Mouse (Mus musculus): ENCODE data around the gene Dcun1d1. TPM values are rescaled to one million over a fixed set of nuclear protein-coding genes. Genes with fewer than 3 reads are reported as not detected.

The Dcun1d1 gene
- polyA plus RNA-seq, 1 experiment from 2014 or later: 105 TPM

- no peak for ATAC-seq (ENCODE audit: low FRiP score)
Observed at GRCm38 (mm10) chr3:35940047-35940446, 2.8 kb upstream of the Dcun1d1 start.

GRCm38 (mm10) chr3:35933405-35933777, 3.9 kb downstream of the Dcun1d1 start:
- peak overlapping the region; percentile 98 for H3K9ac ChIP-seq (ENCODE audit: low read length)
- no peak overlapping the region for H3K27ac ChIP-seq (ENCODE audit: low read depth, low read length)
- DNase-seq (ENCODE audit: low spot score, missing footprints): peak; percentile 94
- H3K4me1 ChIP-seq (ENCODE audit: control insufficient read depth, insufficient read depth, low read length): peaks cover 7% of the 10 kb centered on the region; the same call in 1 of the 2 replicates
- no peaks in the 10 kb centered on the region for H3K36me3 ChIP-seq (ENCODE audit: control insufficient read depth, insufficient read depth, low read length)
- peak; percentile 53; the same call in 1 of the 2 replicates for ATAC-seq (ENCODE audit: low FRiP score)
- peak overlapping the region; percentile 72 for H3K4me2 ChIP-seq
- no peaks in the 10 kb centered on the region for H3K9me3 ChIP-seq (ENCODE audit: control insufficient read depth, low read length)
- 3% methylated on average over 14 of the region's 14 CpGs for WGBS
- peak overlapping the region; percentile 97 for H3K4me3 ChIP-seq (ENCODE audit: low read depth, low read length)
- no peaks in the 10 kb centered on the region for H3K27me3 ChIP-seq (ENCODE audit: control insufficient read depth, insufficient read depth, low read length)

More at GRCm38 (mm10) chr3:35940047-35940446, 2.8 kb upstream of the Dcun1d1 start:
- Histone ChIP-seq H3K9me3 (ENCODE audit: control insufficient read depth, low read length) (no peaks in the 10 kb centered on the region), H3K27me3 (ENCODE audit: control insufficient read depth, insufficient read depth, low read length) (no peaks in the 10 kb centered on the region), H3K4me2 (no peak overlapping the region), H3K9ac (ENCODE audit: low read length) (no peak overlapping the region), H3K27ac (ENCODE audit: low read depth, low read length) (no peak overlapping the region), H3K36me3 (ENCODE audit: control insufficient read depth, insufficient read depth, low read length) (no peaks in the 10 kb centered on the region), H3K4me3 (ENCODE audit: low read depth, low read length) (no peak overlapping the region), H3K4me1 (ENCODE audit: control insufficient read depth, insufficient read depth, low read length) (no peaks in the 10 kb centered on the region)
- no peak for DNase-seq (ENCODE audit: low spot score, missing footprints)
- 45% methylated on average over 2 of the region's 2 CpGs for WGBS

GRCm38 (mm10) chr3:35932735-35933404, 4.4 kb downstream of the Dcun1d1 start:
- peak overlapping the region; percentile 98 for H3K9ac ChIP-seq (ENCODE audit: low read length)
- H3K4me2 ChIP-seq: peak overlapping the region; percentile 72
- 1% methylated on average over 59 of the region's 73 CpGs for WGBS

GRCm38 (mm10) chr3:35931896-35932727, 5.1 kb downstream of the Dcun1d1 start:
- DNase-seq (ENCODE audit: low spot score, missing footprints) (peak; percentile 95), ATAC-seq (ENCODE audit: low FRiP score) (peak; percentile 80)
- Histone ChIP-seq H3K36me3 (ENCODE audit: control insufficient read depth, insufficient read depth, low read length) (no peaks in the 10 kb centered on the region), H3K4me2 (peak overlapping the region; percentile 72), H3K27ac (ENCODE audit: low read depth, low read length) (peak overlapping the region; percentile 80), H3K4me3 (ENCODE audit: low read depth, low read length) (peak overlapping the region; percentile 97), H3K27me3 (ENCODE audit: control insufficient read depth, insufficient read depth, low read length) (no peaks in the 10 kb centered on the region), H3K9me3 (ENCODE audit: control insufficient read depth, low read length) (no peaks in the 10 kb centered on the region), H3K4me1 (ENCODE audit: control insufficient read depth, insufficient read depth, low read length) (peaks cover 7% of the 10 kb centered on the region; the same call in 1 of the 2 replicates), H3K9ac (ENCODE audit: low read length) (peak overlapping the region; percentile 98)
- WGBS: under 1% methylated on average over 37 of the region's 65 CpGs

More at GRCm38 (mm10) chr3:35932735-35933404, 4.4 kb downstream of the Dcun1d1 start:
- Histone ChIP-seq H3K27ac (ENCODE audit: low read depth, low read length) (peak overlapping the region; percentile 80), H3K9me3 (ENCODE audit: control insufficient read depth, low read length) (no peaks in the 10 kb centered on the region), H3K36me3 (ENCODE audit: control insufficient read depth, insufficient read depth, low read length) (no peaks in the 10 kb centered on the region), H3K4me3 (ENCODE audit: low read depth, low read length) (peak overlapping the region; percentile 97), H3K4me1 (ENCODE audit: control insufficient read depth, insufficient read depth, low read length) (peaks cover 7% of the 10 kb centered on the region; the same call in 1 of the 2 replicates), H3K27me3 (ENCODE audit: control insufficient read depth, insufficient read depth, low read length) (no peaks in the 10 kb centered on the region)
- ATAC-seq (ENCODE audit: low FRiP score): peak; percentile 94
- DNase-seq (ENCODE audit: low spot score, missing footprints): peak; percentile 97

- H3K36me3 ChIP-seq (ENCODE audit: control insufficient read depth, insufficient read depth, low read length): no peaks in the 10 kb centered on the region
- 50% methylated on average over 7 of the region's 7 CpGs for WGBS
- H3K27me3 ChIP-seq (ENCODE audit: control insufficient read depth, insufficient read depth, low read length): no peaks in the 10 kb centered on the region
- H3K4me2 ChIP-seq: peak overlapping the region; percentile 72
- H3K27ac ChIP-seq (ENCODE audit: low read depth, low read length): no peak overlapping the region
- H3K9ac ChIP-seq (ENCODE audit: low read length): peak overlapping the region; percentile 98
- DNase-seq (ENCODE audit: low spot score, missing footprints) (no peak), ATAC-seq (ENCODE audit: low FRiP score) (no peak)
- peak overlapping the region; percentile 97 for H3K4me3 ChIP-seq (ENCODE audit: low read depth, low read length)
- H3K4me1 ChIP-seq (ENCODE audit: control insufficient read depth, insufficient read depth, low read length): peaks cover 7% of the 10 kb centered on the region; the same call in 1 of the 2 replicates
- H3K9me3 ChIP-seq (ENCODE audit: control insufficient read depth, low read length): no peaks in the 10 kb centered on the region
Observed at GRCm38 (mm10) chr3:35931359-35931758, 5.9 kb downstream of the Dcun1d1 start.

GRCm38 (mm10) chr3:35929831-35930230, 7.4 kb downstream of the Dcun1d1 start:
- no peak overlapping the region for H3K4me2 ChIP-seq
- H3K4me3 ChIP-seq (ENCODE audit: low read depth, low read length): no peak overlapping the region
- no peak overlapping the region for H3K27ac ChIP-seq (ENCODE audit: low read depth, low read length)
- peaks cover 7% of the 10 kb centered on the region; the same call in 1 of the 2 replicates for H3K4me1 ChIP-seq (ENCODE audit: control insufficient read depth, insufficient read depth, low read length)
- no peaks in the 10 kb centered on the region for H3K36me3 ChIP-seq (ENCODE audit: control insufficient read depth, insufficient read depth, low read length)
- DNase-seq (ENCODE audit: low spot score, missing footprints) (no peak), ATAC-seq (ENCODE audit: low FRiP score) (no peak)
- H3K27me3 ChIP-seq (ENCODE audit: control insufficient read depth, insufficient read depth, low read length): no peaks in the 10 kb centered on the region
- 79% methylated on average over 8 of the region's 8 CpGs for WGBS
- no peak overlapping the region for H3K9ac ChIP-seq (ENCODE audit: low read length)
- H3K9me3 ChIP-seq (ENCODE audit: control insufficient read depth, low read length): no peaks in the 10 kb centered on the region

GRCm38 (mm10) chr3:35929406-35929805, 7.8 kb downstream of the Dcun1d1 start:
- no peak for DNase-seq (ENCODE audit: low spot score, missing footprints)
- H3K9me3 ChIP-seq (ENCODE audit: control insufficient read depth, low read length): no peaks in the 10 kb centered on the region
- no peak overlapping the region for H3K27ac ChIP-seq (ENCODE audit: low read depth, low read length)
- no peak overlapping the region for H3K4me2 ChIP-seq
- H3K4me1 ChIP-seq (ENCODE audit: control insufficient read depth, insufficient read depth, low read length): peaks cover 7% of the 10 kb centered on the region; the same call in 1 of the 2 replicates
- 86% methylated on average over 3 of the region's 3 CpGs for WGBS
- ATAC-seq (ENCODE audit: low FRiP score): no peak
- no peak overlapping the region for H3K9ac ChIP-seq (ENCODE audit: low read length)
- H3K27me3 ChIP-seq (ENCODE audit: control insufficient read depth, insufficient read depth, low read length): no peaks in the 10 kb centered on the region
- H3K36me3 ChIP-seq (ENCODE audit: control insufficient read depth, insufficient read depth, low read length): no peaks in the 10 kb centered on the region
- no peak overlapping the region for H3K4me3 ChIP-seq (ENCODE audit: low read depth, low read length)

GRCm38 (mm10) chr3:35925852-35926251, 11.4 kb downstream of the Dcun1d1 start:
- no peaks in the 10 kb centered on the region for H3K36me3 ChIP-seq (ENCODE audit: control insufficient read depth, insufficient read depth, low read length)
- ATAC-seq (ENCODE audit: low FRiP score): no peak
- 86% methylated on average over 2 of the region's 2 CpGs for WGBS

GRCm38 (mm10) chr3:35924007-35924406, 13.2 kb downstream of the Dcun1d1 start:
- no peaks in the 10 kb centered on the region for H3K4me1 ChIP-seq (ENCODE audit: control insufficient read depth, insufficient read depth, low read length)
- no peaks in the 10 kb centered on the region for H3K27me3 ChIP-seq (ENCODE audit: control insufficient read depth, insufficient read depth, low read length)
- no peak overlapping the region for H3K27ac ChIP-seq (ENCODE audit: low read depth, low read length)
- H3K9me3 ChIP-seq (ENCODE audit: control insufficient read depth, low read length): no peaks in the 10 kb centered on the region
- H3K4me3 ChIP-seq (ENCODE audit: low read depth, low read length): no peak overlapping the region
- ATAC-seq (ENCODE audit: low FRiP score) (no peak), DNase-seq (ENCODE audit: low spot score, missing footprints) (no peak)
- H3K9ac ChIP-seq (ENCODE audit: low read length): no peak overlapping the region
- no peak overlapping the region for H3K4me2 ChIP-seq
- no peaks in the 10 kb centered on the region for H3K36me3 ChIP-seq (ENCODE audit: control insufficient read depth, insufficient read depth, low read length)
- WGBS: 76% methylated on average over 3 of the region's 3 CpGs

More at GRCm38 (mm10) chr3:35925852-35926251, 11.4 kb downstream of the Dcun1d1 start:
- Histone ChIP-seq H3K4me1 (ENCODE audit: control insufficient read depth, insufficient read depth, low read length) (peaks cover under 1% of the 10 kb centered on the region; the same call in 1 of the 2 replicates), H3K4me2 (no peak overlapping the region), H3K9ac (ENCODE audit: low read length) (no peak overlapping the region), H3K9me3 (ENCODE audit: control insufficient read depth, low read length) (no peaks in the 10 kb centered on the region), H3K4me3 (ENCODE audit: low read depth, low read length) (no peak overlapping the region), H3K27me3 (ENCODE audit: control insufficient read depth, insufficient read depth, low read length) (no peaks in the 10 kb centered on the region), H3K27ac (ENCODE audit: low read depth, low read length) (no peak overlapping the region)
- no peak for DNase-seq (ENCODE audit: low spot score, missing footprints)

Measured in midbrain, embryonic 11.5 days (tissue).